Mouse (Mus musculus) limb, embryonic 14.5 days (tissue): ENCODE data around the gene 1700029H14Rik. TPM values are rescaled to one million over a fixed set of nuclear protein-coding genes. Genes with fewer than 3 reads are reported as not detected.

Experiments used
- ATAC-seq: fragments of 200-750 bp; cut with Nextera tagmentation; 2 replicates; pipeline ENCODE4 v1.8.0; 2017; ENCODE audit warnings: low read depth, moderate number of reproducible peaks, moderate TSS enrichment; ENCODE audit not compliant: low FRiP score
- DNase-seq: peaks from one replicate; pipeline ENCODE4 v3.0.0-alpha.2; 2015; ENCODE audit warnings: low spot score
- H3K27ac ChIP-seq: fragments of 300-500 bp; sonication (generic); replicated peaks from 2 replicates; pipeline ENCODE4 v1.5.1; 2014; ENCODE audit warnings: low read depth, mild to moderate bottlenecking, low read length, moderate library complexity, mixed read lengths
- H3K27me3 ChIP-seq: fragments of 300-500 bp; sonication (generic); 2 replicates; pipeline ENCODE4 v1.6.1; 2014; ENCODE audit warnings: low read length, mixed read lengths; ENCODE audit not compliant: control insufficient read depth, insufficient read depth
- H3K36me3 ChIP-seq: fragments of 300-500 bp; sonication (generic); 2 replicates; pipeline ENCODE4 v1.6.1; 2014; ENCODE audit warnings: mild to moderate bottlenecking, low read length, moderate library complexity, mixed read lengths; ENCODE audit not compliant: control insufficient read depth, insufficient read depth
- H3K4me1 ChIP-seq: fragments of 300-500 bp; sonication (generic); 2 replicates; pipeline ENCODE4 v1.6.1; 2014; ENCODE audit warnings: antibody characterized with exemption, low read length, mixed read lengths; ENCODE audit not compliant: control insufficient read depth, insufficient read depth
- H3K4me2 ChIP-seq: fragments of 300-500 bp; sonication (generic); replicated peaks from 2 replicates; pipeline ENCODE4 v1.6.1; 2014; ENCODE audit warnings: low read depth, mild to moderate bottlenecking, low read length, moderate library complexity; ENCODE audit not compliant: severe bottlenecking
- H3K4me3 ChIP-seq: fragments of 300-500 bp; sonication (generic); replicated peaks from 2 replicates; pipeline ENCODE4 v1.5.1; 2014; ENCODE audit warnings: low read length
- H3K9ac ChIP-seq: fragments of 300-500 bp; sonication (generic); 2 replicates; pipeline ENCODE4 v1.6.1; 2014; ENCODE audit warnings: mild to moderate bottlenecking, low read depth, low read length, moderate library complexity; ENCODE audit not compliant: severe bottlenecking
- H3K9me3 ChIP-seq: fragments of 300-500 bp; sonication (generic); 2 replicates; pipeline ENCODE4 v1.6.1; 2016; ENCODE audit warnings: low read length; ENCODE audit not compliant: control insufficient read depth
- POLR2A ChIP-seq: fragments of 200-500 bp; IDR thresholded peaks from 2 replicates; pipeline ENCODE4 v1.8.0; 2012; ENCODE audit warnings: inconsistent platforms, mild to moderate bottlenecking, moderate library complexity, borderline replicate concordance; ENCODE audit not compliant: insufficient read depth, insufficient read length; ENCODE audit errors: extremely low read depth
- WGBS: fragments of 180-500 bp; shearing (Covaris S2); extraction: QIAGEN DNeasy Blood & Tissue Kit; methylation state at CpG from one replicate; pipeline ENCODE4 v1.1.7; 2014; 5-methylcytosine and 5-hydroxymethylcytosine counted together
- polyA plus RNA-seq, 2 experiments: library from polyadenylated mRNA; depleted of rRNA in 1 of 2; stranded (reverse) in 1 of 2; unstranded in 1 of 2; fragments of >200 nt; fragmentation: Nextera tagmentation in 1 of 2; extraction: Ambion mirVana in 1 of 2; gene quantifications; 2 replicates each; pipeline versions ENCODE4 v1.2.1 to v1.2.3; 2012 to 2014

Gene 1700029H14Rik
- polyA plus RNA-seq, 2 experiments, result not detected

DNA sequence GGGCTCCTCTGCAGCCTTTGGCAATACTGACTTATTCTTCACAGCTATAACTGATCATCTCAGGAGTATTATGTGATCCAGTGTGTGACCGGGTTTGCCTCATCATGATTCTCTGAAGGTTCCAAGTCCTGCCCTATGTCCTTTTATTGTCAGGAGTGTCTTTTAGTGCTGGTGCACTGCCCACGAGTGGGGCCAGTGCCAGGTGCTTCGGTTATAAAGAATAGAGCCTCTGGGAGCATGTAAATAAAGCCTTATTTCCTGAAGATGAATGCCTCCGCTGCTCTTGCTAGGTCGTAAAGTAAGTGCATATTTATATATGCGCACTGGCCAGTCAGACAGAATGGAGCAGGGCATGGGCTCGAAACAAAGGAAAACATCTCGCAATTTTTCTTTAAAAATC lies 29.1 kb downstream of the 1700029H14Rik start:
- ATAC-seq, result no peak
- DNase-seq, result no peak

DNA sequence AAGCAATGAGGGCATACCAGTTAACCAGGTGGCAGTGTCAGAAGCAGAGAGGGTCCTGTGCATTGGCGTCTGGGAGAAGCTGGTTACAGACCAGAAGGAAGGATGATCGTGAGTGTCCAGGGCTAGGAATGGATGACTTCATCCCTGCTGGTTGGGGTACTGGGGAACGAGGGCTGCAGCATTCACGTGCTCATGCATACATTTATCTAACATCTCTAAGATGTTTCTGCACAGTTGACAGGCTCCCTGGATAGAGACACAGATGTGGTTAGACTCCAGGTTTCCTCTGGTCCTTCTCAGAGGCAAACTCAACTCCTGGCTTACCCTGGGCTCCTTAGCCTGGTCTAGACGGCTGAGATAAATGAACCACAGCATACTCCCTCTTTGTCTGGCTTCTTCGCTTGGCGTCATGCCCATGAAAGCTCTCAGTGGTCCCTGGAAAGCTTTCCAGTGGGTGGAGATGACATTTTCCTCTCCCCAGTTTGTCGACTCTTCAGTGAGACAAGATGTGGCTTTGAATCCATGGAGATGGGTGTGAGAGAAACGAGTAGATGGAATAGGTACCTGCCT lies 30.6 kb downstream of the 1700029H14Rik start:
- 73% methylated on average over 9 of the region's 9 CpGs for WGBS
- TF ChIP-seq POLR2A, result no peak
- Histone ChIP-seq H3K27me3 (no peaks in the 10 kb centered on the region), H3K4me1 (peaks cover 26% of the 10 kb centered on the region), H3K27ac (no peak overlapping the region), H3K4me3 (no peak overlapping the region), H3K9ac (no peak overlapping the region), H3K36me3 (no peaks in the 10 kb centered on the region), H3K4me2 (no peak overlapping the region), H3K9me3 (no peaks in the 10 kb centered on the region)
- ATAC-seq (no peak), DNase-seq (no peak)

More for the DNA sequence above, 29.1 kb downstream of the 1700029H14Rik start:
- H3K36me3 ChIP-seq, result no peaks in the 10 kb centered on the region
- no peak overlapping the region for H3K4me2 ChIP-seq
- H3K9ac ChIP-seq, result no peak overlapping the region
- no peaks in the 10 kb centered on the region for H3K27me3 ChIP-seq
- no peak for TF ChIP-seq POLR2A
- WGBS, result 57% methylated on average over 8 of the region's 8 CpGs
- peaks cover 26% of the 10 kb centered on the region for H3K4me1 ChIP-seq
- no peaks in the 10 kb centered on the region for H3K9me3 ChIP-seq
- no peak overlapping the region for H3K27ac ChIP-seq
- no peak overlapping the region for H3K4me3 ChIP-seq

DNA sequence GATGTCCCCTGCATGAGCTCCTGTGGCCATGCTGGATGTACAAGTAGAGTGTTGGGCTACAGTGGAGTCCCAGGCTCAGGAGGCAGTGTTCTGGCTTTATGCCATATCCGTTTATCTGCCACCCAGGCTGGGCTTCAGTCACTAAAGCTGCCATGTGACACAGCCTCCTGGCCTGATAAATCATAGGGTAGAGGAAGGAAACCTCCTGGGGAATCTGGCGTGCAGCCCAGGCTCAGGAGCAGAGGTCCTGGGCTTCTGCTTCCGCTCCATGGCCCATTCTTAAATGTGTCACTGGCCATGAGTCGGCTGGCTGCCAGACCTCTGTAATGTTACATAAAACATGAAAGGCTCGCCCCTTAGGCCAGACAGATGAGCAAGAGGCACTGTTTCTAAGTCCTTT lies 31.3 kb downstream of the 1700029H14Rik start:
- no peak for TF ChIP-seq POLR2A
- Histone ChIP-seq H3K36me3 (no peaks in the 10 kb centered on the region), H3K9me3 (no peaks in the 10 kb centered on the region), H3K27me3 (no peaks in the 10 kb centered on the region), H3K9ac (no peak overlapping the region), H3K27ac (no peak overlapping the region), H3K4me3 (no peak overlapping the region), H3K4me2 (no peak overlapping the region), H3K4me1 (peaks cover 26% of the 10 kb centered on the region)
- DNase-seq (peak; percentile 70), ATAC-seq (no peak; the same call in 1 of the 2 replicates)
- WGBS, result 17% methylated on average over 5 of the region's 5 CpGs

DNA sequence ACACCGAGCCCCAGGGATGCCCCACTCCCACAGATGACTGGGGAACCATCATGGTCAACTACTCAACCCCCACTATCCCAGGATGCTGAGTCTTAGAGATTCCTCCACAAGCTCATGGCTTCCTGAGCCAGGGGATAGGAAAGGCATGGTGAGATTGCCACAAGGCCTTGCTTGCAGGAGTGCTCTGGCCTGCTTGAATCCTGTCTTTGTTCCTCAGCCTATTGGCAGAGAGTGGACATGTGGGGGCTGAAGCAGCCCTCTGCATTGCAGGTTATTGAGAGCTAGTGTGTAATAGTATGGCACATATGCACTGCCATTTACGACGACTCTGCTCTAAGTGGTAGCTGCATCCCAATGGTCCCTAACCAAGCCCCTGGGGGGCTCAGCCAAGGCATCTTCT lies 31.9 kb downstream of the 1700029H14Rik start:
- no peak for TF ChIP-seq POLR2A
- 79% methylated on average over 3 of the region's 3 CpGs for WGBS
- Histone ChIP-seq H3K27me3 (no peaks in the 10 kb centered on the region), H3K9ac (no peak overlapping the region), H3K36me3 (no peaks in the 10 kb centered on the region), H3K4me1 (peaks cover 26% of the 10 kb centered on the region), H3K9me3 (no peaks in the 10 kb centered on the region), H3K4me2 (no peak overlapping the region), H3K4me3 (no peak overlapping the region), H3K27ac (no peak overlapping the region)
- ATAC-seq (no peak), DNase-seq (no peak)

DNA sequence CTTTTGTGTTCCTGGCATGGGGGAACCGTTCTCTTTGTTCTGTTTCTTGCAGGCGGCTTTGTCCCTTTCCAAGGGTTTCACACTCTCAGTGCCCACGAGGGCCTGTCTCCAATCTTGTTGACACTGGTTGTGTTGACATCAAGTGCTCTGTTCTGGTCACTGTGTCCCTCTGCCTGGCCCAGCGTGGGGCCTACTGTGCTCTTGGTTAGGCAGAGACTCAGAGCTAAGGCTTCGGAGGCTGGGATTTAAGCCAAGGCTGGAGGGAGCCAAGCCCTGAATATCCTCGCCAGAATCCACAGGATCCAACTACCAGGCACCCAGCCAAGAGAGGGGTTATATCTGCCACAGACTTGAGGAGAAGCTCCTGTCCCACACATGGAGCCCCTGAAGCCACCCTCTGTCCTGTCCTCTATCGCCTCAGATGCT lies 32.4 kb downstream of the 1700029H14Rik start:
- Histone ChIP-seq H3K36me3 (no peaks in the 10 kb centered on the region), H3K9ac (no peak overlapping the region), H3K4me2 (no peak overlapping the region), H3K4me3 (no peak overlapping the region), H3K9me3 (no peaks in the 10 kb centered on the region), H3K27me3 (no peaks in the 10 kb centered on the region), H3K4me1 (peaks cover 26% of the 10 kb centered on the region), H3K27ac (no peak overlapping the region)
- TF ChIP-seq POLR2A, result no peak
- DNase-seq, result peak; percentile 74
- peak; percentile 55; the same call in 1 of the 2 replicates for ATAC-seq
- WGBS, result 69% methylated on average over 7 of the region's 7 CpGs
